Mouse (Mus musculus) CH12.LX (cell line): ENCODE results near the gene Add2. TPM values are rescaled to one million over a fixed set of nuclear protein-coding genes. Genes with fewer than 3 reads are reported as not detected.

Experiments
- DNase-seq: peaks from one replicate; pipeline ENCODE4 v3.0.0-alpha.2; 2013; ENCODE audit errors: extremely low read depth
- H3K27ac ChIP-seq: 2 replicates; pipeline ENCODE4 v1.5.1; 2012; ENCODE audit warnings: low read depth, mild to moderate bottlenecking, control low read depth, moderate library complexity; ENCODE audit not compliant: insufficient read depth
- H3K27me3 ChIP-seq: replicated peaks from 2 replicates; pipeline ENCODE3; 2012; ENCODE audit warnings: inconsistent platforms
- H3K36me3 ChIP-seq, 2 experiments: replicated peaks in 1 of 2; 2 replicates each; pipeline versions ENCODE3 to v1.6.1; 2012; ENCODE audit warnings: inconsistent platforms in 1 of 2, low read length in 1 of 2, mild to moderate bottlenecking in 1 of 2, mixed read lengths in 1 of 2, moderate library complexity in 1 of 2; ENCODE audit not compliant: control insufficient read depth in 1 of 2, insufficient read depth in 1 of 2
- H3K4me1 ChIP-seq, 2 experiments: 2 replicates each; pipeline ENCODE4 v1.6.1; 2012; ENCODE audit warnings: inconsistent platforms in 1 of 2, moderate library complexity in 1 of 2; ENCODE audit not compliant: insufficient read depth in 2 of 2, control insufficient read depth in 1 of 2
- H3K4me2 ChIP-seq: 2 replicates; pipeline ENCODE4 v1.6.1; 2012; ENCODE audit warnings: low read depth, mild to moderate bottlenecking, control low read depth; ENCODE audit not compliant: poor library complexity, insufficient read depth, severe bottlenecking
- H3K4me3 ChIP-seq, 3 experiments: fragments of 150-350 bp in 1 of 3; sonication (generic) in 1 of 3; replicated peaks in 1 of 3; 2 replicates each; pipeline versions ENCODE3 to v1.5.1; 2011 to 2012; ENCODE audit warnings: low read depth in 2 of 3, low read length in 2 of 3, mild to moderate bottlenecking in 2 of 3, moderate library complexity in 2 of 3, control low read depth in 1 of 3, improper control_type of control experiment in 1 of 3, inconsistent platforms in 1 of 3, mixed read lengths in 1 of 3; ENCODE audit not compliant: poor library complexity in 1 of 3
- H3K79me2 ChIP-seq: replicated peaks from 2 replicates; pipeline ENCODE4 v1.6.1; 2012; ENCODE audit warnings: mild to moderate bottlenecking, moderate library complexity; ENCODE audit not compliant: control insufficient read depth, poor library complexity, insufficient read depth, severe bottlenecking; ENCODE audit errors: extremely low read depth
- H3K9ac ChIP-seq: 2 replicates; pipeline ENCODE4 v1.6.1; 2012; ENCODE audit warnings: low read depth, mild to moderate bottlenecking, control low read depth, moderate library complexity; ENCODE audit not compliant: insufficient read depth
- H3K9me3 ChIP-seq: replicated peaks from 2 replicates; pipeline ENCODE3; 2012; ENCODE audit warnings: low read length, inconsistent platforms, mixed read lengths
- CHD2 ChIP-seq: IDR thresholded peaks from 2 replicates; pipeline ENCODE4 v1.6.1; 2011; ENCODE audit warnings: low read length, improper control_type of control experiment
- CTCF ChIP-seq, 2 experiments: IDR thresholded peaks in 1 of 2; conservative IDR thresholded peaks in 1 of 2; 2 replicates each; pipeline ENCODE4 v1.5.1; 2011 to 2012; ENCODE audit warnings: low read depth in 2 of 2, low read length in 2 of 2, improper control_type of control experiment in 1 of 2, inconsistent platforms in 1 of 2, mild to moderate bottlenecking in 1 of 2, moderate library complexity in 1 of 2
- GABPA ChIP-seq: IDR thresholded peaks from 2 replicates; pipeline ENCODE4 v1.6.1; 2012; ENCODE audit warnings: low read depth, low read length, improper control_type of control experiment, inconsistent platforms; ENCODE audit not compliant: insufficient replicate concordance
- HCFC1 ChIP-seq: IDR thresholded peaks from 2 replicates; pipeline ENCODE4 v1.6.1; 2012; ENCODE audit warnings: low read depth, mild to moderate bottlenecking, inconsistent platforms, low read length, improper control_type of control experiment
- JUN ChIP-seq: IDR thresholded peaks from 2 replicates; pipeline ENCODE4 v1.6.1; 2011; ENCODE audit warnings: low read depth, mild to moderate bottlenecking, low read length, improper control_type of control experiment, moderate library complexity; ENCODE audit not compliant: insufficient read depth
- JUND ChIP-seq: conservative IDR thresholded peaks from 2 replicates; pipeline ENCODE4 v1.6.1; 2011; ENCODE audit warnings: low read depth, low read length, improper control_type of control experiment
- MAZ ChIP-seq: IDR thresholded peaks from 2 replicates; pipeline ENCODE4 v1.6.1; 2012; ENCODE audit warnings: low read depth, mild to moderate bottlenecking, inconsistent platforms, low read length, improper control_type of control experiment, moderate library complexity
- MXI1 ChIP-seq: IDR thresholded peaks from 2 replicates; pipeline ENCODE4 v1.6.1; 2011; ENCODE audit warnings: mild to moderate bottlenecking, low read depth, low read length, improper control_type of control experiment
- NELFE ChIP-seq: IDR thresholded peaks from 2 replicates; pipeline ENCODE4 v1.6.1; 2011; ENCODE audit warnings: low read depth, low read length, improper control_type of control experiment
- NRF1 ChIP-seq: IDR thresholded peaks from 2 replicates; pipeline ENCODE4 v1.6.1; 2014; ENCODE audit warnings: low read depth, mild to moderate bottlenecking, inconsistent platforms, low read length, improper control_type of control experiment, moderate library complexity
- PAX5 ChIP-seq: IDR thresholded peaks from 2 replicates; pipeline ENCODE4 v1.6.1; 2012; ENCODE audit warnings: low read length, inconsistent platforms, mixed read lengths
- POLR2A ChIP-seq: IDR thresholded peaks from 2 replicates; pipeline ENCODE4 v1.6.1; 2011; ENCODE audit warnings: low read depth, mild to moderate bottlenecking, improper control_type of control experiment, low read length
- RAD21 ChIP-seq: IDR thresholded peaks from 2 replicates; pipeline ENCODE4 v1.6.1; 2011; ENCODE audit warnings: low read depth, mild to moderate bottlenecking, low read length, improper control_type of control experiment, moderate library complexity
- SIN3A ChIP-seq: IDR thresholded peaks from 2 replicates; pipeline ENCODE4 v1.6.1; 2012; ENCODE audit warnings: low read length, improper control_type of control experiment, inconsistent platforms
- TBP ChIP-seq: conservative IDR thresholded peaks from 2 replicates; pipeline ENCODE4 v1.6.1; 2011; ENCODE audit warnings: low read depth, low read length, improper control_type of control experiment
- TCF12 ChIP-seq: IDR thresholded peaks from 2 replicates; pipeline ENCODE4 v1.6.1; 2014; ENCODE audit warnings: low read depth, mild to moderate bottlenecking, inconsistent platforms, low read length, improper control_type of control experiment
- UBTF ChIP-seq: IDR thresholded peaks from 2 replicates; pipeline ENCODE4 v1.6.1; 2012; ENCODE audit warnings: low read depth, mild to moderate bottlenecking, inconsistent platforms, low read length, improper control_type of control experiment, moderate library complexity
- USF1 ChIP-seq: IDR thresholded peaks from 2 replicates; pipeline ENCODE4 v1.6.1; 2014; ENCODE audit warnings: low read depth, mild to moderate bottlenecking, inconsistent platforms, low read length, improper control_type of control experiment
- ZKSCAN1 ChIP-seq: IDR thresholded peaks from 2 replicates; pipeline ENCODE4 v1.6.1; 2012; ENCODE audit warnings: low read depth, inconsistent platforms, low read length, improper control_type of control experiment, borderline replicate concordance
- ZMIZ1 ChIP-seq: IDR thresholded peaks from 2 replicates; pipeline ENCODE4 v1.6.1; 2012; ENCODE audit warnings: low read depth, mild to moderate bottlenecking, inconsistent platforms, low read length, improper control_type of control experiment
- ZNF384 ChIP-seq: IDR thresholded peaks from 2 replicates; pipeline ENCODE4 v1.6.1; 2012; ENCODE audit warnings: low read depth, low read length, improper control_type of control experiment, inconsistent platforms
- dilution Hi-C: fragments of 300-500 bp; cut with MboI; formaldehyde crosslinking; loops from 2 replicates; pipeline ENCODE4 v1.14.3; 2020; ENCODE audit warnings: low sequenced_read_pairs; ENCODE audit not compliant: extremely low pct_unique_long_range_greater_than_20kb, extremely low pct_ligation_motif_present
- in situ Hi-C: fragments of 300-500 bp; cut with MboI; formaldehyde crosslinking; loops from 3 replicates; pipeline ENCODE4 v1.14.3; 2019; ENCODE audit warnings: low sequenced_read_pairs, low pct_ligation_motif_present, low pct_unique_long_range_greater_than_20kb, mixed read lengths
- polyA plus RNA-seq: library from polyadenylated mRNA; unstranded; fragments of >175 nt; gene quantifications from 2 replicates; pipeline ENCODE4 v1.2.1, GENCODE M21; 2012; ENCODE audit warnings: low read depth; ENCODE audit not compliant: insufficient read length
- total RNA-seq, 2 experiments: library from RNA; depleted of rRNA; stranded (reverse); fragments of 300-350 nt in 1 of 2; fragments of >200 nt in 1 of 2; gene quantifications; 2 replicates each; pipeline ENCODE4 v1.2.3; 2012 to 2014

The Add2 gene
- total and polyA plus RNA-seq, 3 experiments: 0.11 TPM; not detected in 2

GRCm38 (mm10) chr6:86047510-86047909, 19.0 kb downstream of the Add2 start:
- H3K4me1 ChIP-seq: no peaks in the 10 kb centered on the region; a peak in 1 of 4 replicates
- H3K27ac ChIP-seq: no peak overlapping the region
- DNase-seq: no peak
- TF ChIP-seq MXI1: no peak
- TF ChIP-seq ZNF384: no peak
- no peak for TF ChIP-seq SIN3A
- no peak for TF ChIP-seq PAX5
- no peak for TF ChIP-seq CTCF (conservative IDR thresholded peaks at IDR 0.05 in 1 of 2, IDR thresholded peaks at IDR 0.05 in 1 of 2; ENCODE audit: low read depth in 2 of 2, low read length in 2 of 2)
- no peak for TF ChIP-seq MAZ
- TF ChIP-seq POLR2A: no peak
- no peak for TF ChIP-seq RAD21
- TF ChIP-seq NELFE: no peak
- no peak for TF ChIP-seq CHD2
- no peak for TF ChIP-seq TCF12
- TF ChIP-seq JUND: no peak
- no peak for TF ChIP-seq JUN
- no peak for TF ChIP-seq HCFC1
- TF ChIP-seq ZMIZ1: no peak
- TF ChIP-seq ZKSCAN1: no peak
- no peak for TF ChIP-seq USF1
- no peak for TF ChIP-seq TBP
- H3K27me3 ChIP-seq: peaks cover 16% of the 10 kb centered on the region
- H3K9me3 ChIP-seq: no peaks in the 10 kb centered on the region
- no peak overlapping the region for H3K4me2 ChIP-seq
- H3K9ac ChIP-seq: no peak overlapping the region
- H3K36me3 ChIP-seq: no peaks in the 10 kb centered on the region
- dilution Hi-C loops: no loop called here
- no peak overlapping the region for H3K4me3 ChIP-seq
- no peaks in the 10 kb centered on the region for H3K79me2 ChIP-seq
- in situ Hi-C loops: no loop called here

- peaks cover 11% of the 10 kb centered on the region for H3K27me3 ChIP-seq
- no peak for DNase-seq
- TF ChIP-seq TBP (no peak), GABPA (no peak), POLR2A (no peak), MXI1 (no peak), UBTF (no peak), NRF1 (no peak)
- TF ChIP-seq, all 38 proteins: peak for 0
- H3K27ac ChIP-seq: no peak overlapping the region
- in situ Hi-C loops: no loop called here
- no peak overlapping the region for H3K4me2 ChIP-seq
- no peaks in the 10 kb centered on the region for H3K36me3 ChIP-seq
- H3K79me2 ChIP-seq: no peaks in the 10 kb centered on the region
- no peak overlapping the region for H3K4me3 ChIP-seq
- no peak overlapping the region for H3K9ac ChIP-seq
- dilution Hi-C loops: no loop called here
- H3K4me1 ChIP-seq: peaks cover 0 to 4% of the 10 kb centered on the region in 2 experiments; a peak in 3 of 4 replicates
- H3K9me3 ChIP-seq: no peaks in the 10 kb centered on the region
Observed at GRCm38 (mm10) chr6:86048509-86048908, 20.0 kb downstream of the Add2 start.
